Mouse (Mus musculus): ENCODE data around the gene Prkab2.
A peak's percentile ranks its signal among the peaks of the same experiment; 100 is the strongest.

The Prkab2 gene

DNA sequence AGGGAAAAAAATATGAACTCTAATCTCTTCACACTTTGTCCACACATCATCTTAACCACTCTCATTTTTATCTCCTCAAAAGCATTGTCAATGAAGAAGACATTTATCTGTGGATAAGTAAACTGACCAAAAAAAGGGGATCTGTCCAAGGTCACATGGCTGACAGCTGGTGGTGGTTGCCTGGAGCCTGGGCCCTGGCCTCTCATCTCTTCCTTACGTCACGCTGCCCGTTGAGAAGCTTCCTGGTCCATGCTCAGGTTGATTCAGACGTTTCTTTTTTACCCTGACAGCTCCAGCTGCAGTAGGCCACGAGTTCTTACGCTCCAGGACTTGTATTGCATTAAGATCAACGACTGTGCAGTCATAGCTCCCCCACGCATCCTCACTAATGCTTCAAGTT is 8.2 kb downstream of the Prkab2 start:
- DNase-seq (ENCODE audit: low read depth, low spot score): no peak
- H3K27me3 ChIP-seq (ENCODE audit: control insufficient read depth, insufficient read depth, low read length, poor library complexity, severe bottlenecking): no peaks in the 10 kb centered on the region
- peaks cover 18% of the 10 kb centered on the region for H3K36me3 ChIP-seq (ENCODE audit: control insufficient read depth, insufficient read depth, low read length, poor library complexity, severe bottlenecking)

- no peak for DNase-seq (ENCODE audit: low read depth, low spot score)
- Histone ChIP-seq H3K36me3 (ENCODE audit: control insufficient read depth, insufficient read depth, low read length, poor library complexity, severe bottlenecking) (peaks cover 20% of the 10 kb centered on the region), H3K27me3 (ENCODE audit: control insufficient read depth, insufficient read depth, low read length, poor library complexity, severe bottlenecking) (no peaks in the 10 kb centered on the region)
Observed at GRCm38 (mm10) chr3:97667093-97667675, 9.2 kb downstream of the Prkab2 start.

DNA sequence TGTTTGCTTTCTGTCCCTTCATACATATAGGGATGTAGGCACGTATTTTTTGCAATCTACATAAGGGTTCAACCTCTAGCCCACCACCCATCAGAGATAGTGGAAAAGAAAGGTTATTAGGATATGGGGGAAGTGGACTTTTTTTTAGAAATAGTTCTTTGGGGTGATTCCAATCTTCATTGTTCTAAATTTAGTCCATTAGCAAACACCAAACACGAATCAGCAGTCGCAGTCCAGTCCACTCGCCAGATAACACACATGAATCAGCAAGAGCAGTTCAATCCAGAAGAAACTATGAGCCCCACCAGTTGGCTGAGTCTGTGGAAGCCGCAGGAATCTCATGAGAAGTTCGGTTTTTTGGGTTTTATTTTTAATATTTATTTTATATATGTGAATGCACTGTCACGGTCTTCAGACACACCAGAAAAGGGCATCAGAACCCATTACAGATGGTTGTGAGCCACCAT is 16.7 kb downstream of the Prkab2 start, which contains the start of gene Gm17651:
Gm17651 (minus strand) TSS at position 51 of the 467 bp plus-strand sequence.
- no peak for DNase-seq (ENCODE audit: low read depth, low spot score)
- Histone ChIP-seq H3K36me3 (ENCODE audit: control insufficient read depth, insufficient read depth, low read length, poor library complexity, severe bottlenecking) (peaks cover 9% of the 10 kb centered on the region), H3K27me3 (ENCODE audit: control insufficient read depth, insufficient read depth, low read length, poor library complexity, severe bottlenecking) (no peaks in the 10 kb centered on the region)

DNA sequence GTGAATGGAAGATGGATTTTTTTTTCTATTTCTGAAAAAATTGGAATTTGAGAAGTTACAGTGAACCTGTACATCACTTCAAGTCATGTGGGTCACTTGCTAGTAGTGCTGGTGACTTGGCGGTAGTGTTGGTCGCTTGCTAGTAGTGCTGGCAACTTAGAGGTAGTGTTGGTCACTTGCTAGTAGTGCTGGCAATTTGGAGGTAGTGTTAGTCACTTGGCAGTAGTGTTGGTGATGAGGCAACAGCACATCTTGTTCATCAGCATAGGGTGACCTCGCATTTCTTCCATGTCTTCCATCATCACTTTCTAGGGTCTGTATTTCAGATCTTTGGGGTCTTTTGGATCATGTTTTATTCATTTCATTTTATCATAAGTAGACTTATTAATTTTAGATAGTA is 18.1 kb downstream of the Prkab2 start:
- no peaks in the 10 kb centered on the region for H3K27me3 ChIP-seq (ENCODE audit: control insufficient read depth, insufficient read depth, low read length, poor library complexity, severe bottlenecking)
- 0 out of 2 replicates have a peak, but pooled peaks cover 3% of the 10 kb centered on the region for H3K36me3 ChIP-seq (ENCODE audit: control insufficient read depth, insufficient read depth, low read length, poor library complexity, severe bottlenecking)
- no peak for DNase-seq (ENCODE audit: low read depth, low spot score)

GRCm38 (mm10) chr3:97678416-97678815 is 20.4 kb downstream of the Prkab2 start:
- Histone ChIP-seq H3K27me3 (ENCODE audit: control insufficient read depth, insufficient read depth, low read length, poor library complexity, severe bottlenecking) (no peaks in the 10 kb centered on the region), H3K36me3 (ENCODE audit: control insufficient read depth, insufficient read depth, low read length, poor library complexity, severe bottlenecking) (no peaks in the 10 kb centered on the region)

GRCm38 (mm10) chr3:97680631-97681320 is 22.8 kb downstream of the Prkab2 start:
- peak; percentile 89 for DNase-seq (ENCODE audit: low read depth, low spot score)
- H3K27me3 ChIP-seq (ENCODE audit: control insufficient read depth, insufficient read depth, low read length, poor library complexity, severe bottlenecking): no peaks in the 10 kb centered on the region
- no peaks in the 10 kb centered on the region for H3K36me3 ChIP-seq (ENCODE audit: control insufficient read depth, insufficient read depth, low read length, poor library complexity, severe bottlenecking)

More at GRCm38 (mm10) chr3:97678416-97678815, 20.4 kb downstream of the Prkab2 start:
- DNase-seq (ENCODE audit: low read depth, low spot score): no peak

GRCm38 (mm10) chr3:97681321-97682158 is 23.5 kb downstream of the Prkab2 start:
- DNase-seq (ENCODE audit: low read depth, low spot score): peak; percentile 87
- Histone ChIP-seq H3K27me3 (ENCODE audit: control insufficient read depth, insufficient read depth, low read length, poor library complexity, severe bottlenecking) (no peaks in the 10 kb centered on the region), H3K36me3 (ENCODE audit: control insufficient read depth, insufficient read depth, low read length, poor library complexity, severe bottlenecking) (no peaks in the 10 kb centered on the region)

DNA sequence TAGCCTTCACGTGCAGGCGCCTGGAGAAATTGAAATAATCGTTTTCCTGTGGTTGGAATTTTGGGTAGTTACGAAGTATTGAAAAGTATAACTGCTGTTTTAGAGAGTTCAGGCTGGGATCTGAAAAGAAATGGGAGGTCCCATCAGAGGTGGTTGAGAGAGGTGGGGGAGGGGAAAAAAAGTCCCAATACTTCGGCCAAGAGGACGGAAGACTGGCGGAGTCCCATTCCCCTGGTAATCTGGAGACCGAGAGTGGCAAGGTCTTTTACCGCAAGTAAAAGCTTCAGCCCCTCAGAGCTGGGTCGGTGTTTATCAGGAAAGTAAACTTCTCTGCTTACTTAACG is 24.1 kb downstream of the Prkab2 start:
- Histone ChIP-seq H3K27me3 (ENCODE audit: control insufficient read depth, insufficient read depth, low read length, poor library complexity, severe bottlenecking) (no peaks in the 10 kb centered on the region), H3K36me3 (ENCODE audit: control insufficient read depth, insufficient read depth, low read length, poor library complexity, severe bottlenecking) (no peaks in the 10 kb centered on the region)
- DNase-seq (ENCODE audit: low read depth, low spot score): no peak

DNA sequence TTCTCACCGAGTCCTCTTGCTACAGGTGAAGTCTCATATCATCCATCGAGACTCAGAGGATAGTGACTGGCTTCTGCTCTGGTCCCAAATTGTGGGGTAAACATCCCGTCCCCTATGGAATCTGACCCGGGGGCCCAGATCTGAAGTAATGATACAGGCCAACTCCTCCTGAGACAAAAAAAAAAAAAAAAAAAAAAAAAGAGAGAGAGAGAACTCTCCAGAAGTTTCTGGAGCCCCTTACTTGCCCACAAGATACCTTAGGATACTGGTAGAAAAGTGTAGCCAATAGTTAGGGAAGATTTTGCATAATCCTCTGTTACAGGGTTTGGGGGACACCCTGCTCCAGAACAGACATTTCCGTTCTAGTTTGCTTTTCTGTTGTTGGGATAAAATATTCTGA is 24.6 kb downstream of the Prkab2 start:
- Histone ChIP-seq H3K27me3 (ENCODE audit: control insufficient read depth, insufficient read depth, low read length, poor library complexity, severe bottlenecking) (no peaks in the 10 kb centered on the region), H3K36me3 (ENCODE audit: control insufficient read depth, insufficient read depth, low read length, poor library complexity, severe bottlenecking) (no peaks in the 10 kb centered on the region)
- DNase-seq (ENCODE audit: low read depth, low spot score): no peak

GRCm38 (mm10) chr3:97683560-97684195 is 25.7 kb downstream of the Prkab2 start:
- H3K36me3 ChIP-seq (ENCODE audit: control insufficient read depth, insufficient read depth, low read length, poor library complexity, severe bottlenecking): no peaks in the 10 kb centered on the region
- H3K27me3 ChIP-seq (ENCODE audit: control insufficient read depth, insufficient read depth, low read length, poor library complexity, severe bottlenecking): no peaks in the 10 kb centered on the region; the same call in 1 of the 2 replicates
- no peak for DNase-seq (ENCODE audit: low read depth, low spot score)

DNA sequence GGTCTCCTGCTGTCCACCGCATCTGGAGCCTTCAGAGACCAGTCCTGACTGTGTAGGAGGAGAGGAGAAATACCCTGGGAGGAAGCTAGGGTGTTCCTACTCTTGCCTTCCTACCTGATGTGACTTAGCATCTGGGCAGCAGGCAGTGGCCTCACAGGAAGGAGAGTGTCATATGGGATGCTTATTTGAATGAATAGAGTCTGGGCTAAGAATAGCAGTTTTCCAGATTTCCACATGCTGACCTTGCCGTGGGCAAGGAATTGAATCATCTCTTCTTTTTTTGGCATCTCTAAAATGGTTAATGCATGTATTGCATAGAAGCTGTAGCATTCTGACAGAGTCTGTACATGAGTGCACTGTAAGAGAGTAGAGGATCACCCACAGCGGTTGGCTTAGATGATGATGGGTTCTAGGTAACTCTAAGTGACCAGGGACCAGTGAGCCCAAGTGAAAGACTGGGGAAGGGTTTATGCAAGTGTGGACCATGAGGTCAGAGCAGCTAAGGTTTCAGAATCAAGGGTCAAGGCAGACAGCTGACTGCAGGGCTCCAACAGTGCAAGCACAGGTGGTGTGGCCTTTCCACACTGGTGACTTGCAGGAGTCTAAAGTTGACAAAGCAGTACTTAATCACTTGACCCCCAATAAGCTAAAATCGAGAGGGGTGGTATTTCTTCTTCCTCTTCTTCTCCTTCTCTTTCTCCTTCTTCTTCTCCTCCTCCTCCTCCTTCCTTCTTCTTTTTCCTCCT is 28.6 kb downstream of the Prkab2 start:
- DNase-seq (ENCODE audit: low read depth, low spot score): no peak
- H3K27me3 ChIP-seq (ENCODE audit: control insufficient read depth, insufficient read depth, low read length, poor library complexity, severe bottlenecking): no peaks in the 10 kb centered on the region; the same call in 1 of the 2 replicates
- no peaks in the 10 kb centered on the region for H3K36me3 ChIP-seq (ENCODE audit: control insufficient read depth, insufficient read depth, low read length, poor library complexity, severe bottlenecking)

DNA sequence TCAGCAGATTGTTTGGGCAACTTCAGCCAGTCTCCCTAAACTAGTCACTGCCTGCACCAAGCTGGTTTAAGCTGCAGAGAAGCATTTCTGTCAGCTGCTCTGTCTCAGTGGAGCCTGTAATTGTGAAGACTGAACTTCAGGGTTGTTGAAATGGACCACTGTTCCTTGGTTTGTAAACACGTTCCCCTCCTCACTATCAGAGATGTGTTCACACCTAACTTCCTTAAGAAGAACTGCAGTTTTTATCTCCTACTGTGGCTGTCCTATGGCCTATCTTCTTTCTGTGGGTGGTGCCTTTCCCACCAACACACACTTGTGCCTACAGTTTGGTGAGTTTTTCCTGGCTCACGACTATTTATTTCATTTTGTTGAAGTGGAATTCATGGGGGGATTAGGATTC is 31.3 kb downstream of the Prkab2 start:
- no peak for DNase-seq (ENCODE audit: low read depth, low spot score)
- Histone ChIP-seq H3K36me3 (ENCODE audit: control insufficient read depth, insufficient read depth, low read length, poor library complexity, severe bottlenecking) (no peaks in the 10 kb centered on the region), H3K27me3 (ENCODE audit: control insufficient read depth, insufficient read depth, low read length, poor library complexity, severe bottlenecking) (no peaks in the 10 kb centered on the region; the same call in 1 of the 2 replicates)

DNA sequence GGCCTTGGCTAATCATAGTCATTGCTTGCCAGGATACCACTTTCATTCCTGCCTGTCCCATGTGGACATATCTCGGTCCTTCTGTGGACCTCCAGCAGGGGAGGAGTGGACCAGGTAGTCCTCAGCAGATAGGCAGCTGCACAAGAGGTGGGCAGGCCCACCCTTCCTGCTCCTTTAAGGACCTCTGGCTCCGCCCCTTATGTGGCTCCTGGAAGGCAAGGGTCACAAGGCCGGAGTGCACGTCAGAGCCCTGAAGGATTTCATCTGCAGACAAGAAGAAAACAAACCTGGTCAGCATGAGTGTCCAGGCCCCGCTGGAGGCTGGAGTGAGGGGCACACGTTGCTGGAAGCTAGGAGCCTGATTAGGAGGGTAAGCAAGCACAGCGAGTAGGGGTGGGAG is 32.6 kb downstream of the Prkab2 start:
- H3K36me3 ChIP-seq (ENCODE audit: control insufficient read depth, insufficient read depth, low read length, poor library complexity, severe bottlenecking): no peaks in the 10 kb centered on the region
- no peak for DNase-seq (ENCODE audit: low read depth, low spot score)
- no peaks in the 10 kb centered on the region; the same call in 1 of the 2 replicates for H3K27me3 ChIP-seq (ENCODE audit: control insufficient read depth, insufficient read depth, low read length, poor library complexity, severe bottlenecking)

- no peaks in the 10 kb centered on the region; the same call in 1 of the 2 replicates for H3K27me3 ChIP-seq (ENCODE audit: control insufficient read depth, insufficient read depth, low read length, poor library complexity, severe bottlenecking)
- H3K36me3 ChIP-seq (ENCODE audit: control insufficient read depth, insufficient read depth, low read length, poor library complexity, severe bottlenecking): no peaks in the 10 kb centered on the region
- DNase-seq (ENCODE audit: low read depth, low spot score): no peak
Observed at GRCm38 (mm10) chr3:97691443-97692017, 33.5 kb downstream of the Prkab2 start.

All from splenic B cell, adult 2 months (primary cell).